Mouse (Mus musculus) CD4-positive, CD25-positive, alpha-beta regulatory T cell, adult 4 months (primary cell): ENCODE data around the gene BC067074. TPM values are rescaled to one million over a fixed set of nuclear protein-coding genes. Genes with fewer than 3 reads are reported as not detected.

ENCODE experiments used
- polyA plus RNA-seq, 2 experiments: library from polyadenylated mRNA; unstranded; fragments of 100-300 nt; shearing (Covaris generic); gene quantifications; one replicate each; pipeline ENCODE4 v1.2.1; 2017

Gene BC067074
- polyA plus RNA-seq, 2 experiments from 2014 or later: not detected

Other genes with a start within 250 kb of the BC067074 start
- gene Gpx8, start 246.7 kb upstream of the BC067074 start, polyA plus RNA-seq: not detected
- gene Gzma, start 192.2 kb upstream of the BC067074 start, polyA plus RNA-seq: 1 to 10 TPM; 4.9 to 5.0 TPM
- gene Esm1, start 83.5 kb upstream of the BC067074 start, polyA plus RNA-seq: not detected
- gene Gzmk, start 67.3 kb upstream of the BC067074 start, polyA plus RNA-seq: under 1 TPM in 1 of 2 experiments, not detected in 1; 0.77 TPM